Mouse (Mus musculus): ENCODE measurements around the gene AI413582. TPM values are rescaled to one million over a fixed set of nuclear protein-coding genes. Genes with fewer than 3 reads are reported as not detected.

The AI413582 gene
- polyA plus RNA-seq, 1 experiment from 2014 or later: 65.8 TPM

DNA sequence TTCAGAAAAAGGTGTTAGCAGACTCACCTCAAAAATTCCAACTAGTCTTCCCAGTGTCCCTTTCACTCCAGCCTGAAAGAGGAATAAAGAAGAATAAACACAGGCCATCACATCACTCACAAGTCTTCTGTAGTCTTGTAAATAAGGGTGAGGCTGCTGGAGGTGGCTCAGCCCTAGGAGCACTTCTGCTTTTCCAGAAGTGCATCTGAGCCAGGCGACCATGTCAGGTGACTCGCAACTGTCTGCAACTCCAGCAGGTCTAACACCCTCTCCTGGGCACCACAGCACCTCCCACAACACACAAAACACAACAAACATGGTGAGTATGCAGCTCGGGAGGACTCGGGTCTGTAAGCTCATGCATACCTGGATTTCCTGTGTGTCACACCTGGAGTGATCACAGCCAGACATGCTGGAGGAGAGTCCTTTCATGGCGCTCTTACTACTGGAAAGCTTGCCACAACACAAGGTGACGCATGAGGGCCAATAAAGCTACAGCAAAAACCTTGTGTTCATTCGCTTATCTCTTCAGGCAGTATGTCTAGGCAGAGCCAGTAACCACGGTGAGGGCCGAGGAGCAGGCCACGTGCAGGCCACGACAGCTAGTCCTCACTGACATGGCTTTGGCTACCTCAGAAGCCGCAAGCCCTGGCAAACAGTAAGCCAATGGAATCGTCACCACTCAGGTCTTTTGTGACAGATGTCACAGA lies 17.8 kb upstream of the AI413582 start:
- no peak overlapping the region for H3K4me3 ChIP-seq (ENCODE audit: low read depth, low read length)
- no peak overlapping the region for H3K27ac ChIP-seq (ENCODE audit: low read length)
- 93% methylated on average over 13 of the region's 13 CpGs for WGBS
- no peak for ATAC-seq
- H3K36me3 ChIP-seq (ENCODE audit: control insufficient read depth, insufficient read depth, low read length): peaks cover 11% of the 10 kb centered on the region
- no peak overlapping the region for H3K4me2 ChIP-seq (ENCODE audit: low read length)
- no peaks in the 10 kb centered on the region for H3K9me3 ChIP-seq (replicated peaks; ENCODE audit: control insufficient read depth, low read length, poor library complexity, severe bottlenecking)
- no peak overlapping the region for H3K9ac ChIP-seq (ENCODE audit: low read depth, low read length)
- H3K27me3 ChIP-seq (ENCODE audit: control insufficient read depth, insufficient read depth, low read depth, low read length): no peaks in the 10 kb centered on the region
- H3K4me1 ChIP-seq (ENCODE audit: control insufficient read depth, insufficient read depth, low read length): no peaks in the 10 kb centered on the region

GRCm38 (mm10) chr17:27580392-27581068 lies 15.0 kb upstream of the AI413582 start:
- 87% methylated on average over 20 of the region's 20 CpGs for WGBS
- no peaks in the 10 kb centered on the region for H3K9me3 ChIP-seq (replicated peaks; ENCODE audit: control insufficient read depth, low read length, poor library complexity, severe bottlenecking)
- H3K4me3 ChIP-seq (ENCODE audit: low read depth, low read length): no peak overlapping the region
- H3K27ac ChIP-seq (ENCODE audit: low read length): no peak overlapping the region
- no peak overlapping the region for H3K4me2 ChIP-seq (ENCODE audit: low read length)
- H3K36me3 ChIP-seq (ENCODE audit: control insufficient read depth, insufficient read depth, low read length): peaks cover 13% of the 10 kb centered on the region
- H3K27me3 ChIP-seq (ENCODE audit: control insufficient read depth, insufficient read depth, low read depth, low read length): no peaks in the 10 kb centered on the region
- no peaks in the 10 kb centered on the region for H3K4me1 ChIP-seq (ENCODE audit: control insufficient read depth, insufficient read depth, low read length)
- no peak for ATAC-seq
- no peak overlapping the region for H3K9ac ChIP-seq (ENCODE audit: low read depth, low read length)

DNA sequence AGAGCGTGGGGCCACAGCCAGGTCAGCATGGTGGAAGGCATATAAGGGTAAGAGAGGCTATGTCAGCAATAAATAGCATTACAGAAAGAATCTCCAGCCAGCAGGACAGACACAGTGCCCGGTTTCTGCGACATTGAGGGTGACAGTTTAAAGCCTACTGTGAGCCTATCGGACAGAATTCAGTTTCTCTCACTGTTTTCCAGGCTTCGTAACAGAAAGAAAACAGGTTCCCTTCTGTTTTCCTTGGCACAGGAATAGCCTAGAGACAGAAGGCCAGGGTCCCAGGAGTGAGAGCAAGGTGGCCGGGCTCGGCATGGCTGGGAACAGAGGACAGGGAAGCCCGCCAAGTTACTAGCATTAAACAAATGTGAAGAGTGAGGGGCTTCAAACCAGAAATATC lies 14.3 kb upstream of the AI413582 start:
- Histone ChIP-seq H3K27me3 (ENCODE audit: control insufficient read depth, insufficient read depth, low read depth, low read length) (no peaks in the 10 kb centered on the region), H3K36me3 (ENCODE audit: control insufficient read depth, insufficient read depth, low read length) (peaks cover 13% of the 10 kb centered on the region), H3K27ac (ENCODE audit: low read length) (peak overlapping the region; percentile 28; the same call in 1 of the 2 replicates), H3K9me3 (replicated peaks; ENCODE audit: control insufficient read depth, low read length, poor library complexity, severe bottlenecking) (no peaks in the 10 kb centered on the region), H3K9ac (ENCODE audit: low read depth, low read length) (no peak overlapping the region), H3K4me1 (ENCODE audit: control insufficient read depth, insufficient read depth, low read length) (no peaks in the 10 kb centered on the region), H3K4me3 (ENCODE audit: low read depth, low read length) (no peak overlapping the region), H3K4me2 (ENCODE audit: low read length) (no peak overlapping the region)
- WGBS: 85% methylated on average over 8 of the region's 8 CpGs
- no peak for ATAC-seq

DNA sequence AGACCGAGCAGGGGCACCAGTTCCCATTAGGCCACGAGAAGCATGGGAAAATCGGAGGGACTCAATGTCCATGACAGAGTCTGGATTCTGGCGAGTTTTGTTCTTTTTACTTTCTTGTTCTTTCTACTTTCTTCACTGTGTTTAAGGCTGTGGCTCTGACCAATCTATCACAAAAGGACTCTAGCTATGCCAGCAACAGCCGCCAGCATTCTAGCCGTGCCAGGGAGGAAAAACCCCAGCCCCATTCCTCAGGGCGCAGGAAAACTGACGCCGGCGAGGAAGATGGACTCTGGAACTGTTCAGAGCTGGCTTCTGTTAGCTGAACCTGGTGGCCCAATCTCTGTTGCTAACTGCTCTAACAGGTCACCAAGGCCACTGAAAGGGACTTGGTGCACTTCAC lies 12.9 kb upstream of the AI413582 start:
- Histone ChIP-seq H3K4me1 (ENCODE audit: control insufficient read depth, insufficient read depth, low read length) (no peaks in the 10 kb centered on the region), H3K36me3 (ENCODE audit: control insufficient read depth, insufficient read depth, low read length) (peaks cover 13% of the 10 kb centered on the region), H3K9ac (ENCODE audit: low read depth, low read length) (no peak overlapping the region), H3K9me3 (replicated peaks; ENCODE audit: control insufficient read depth, low read length, poor library complexity, severe bottlenecking) (no peaks in the 10 kb centered on the region), H3K27me3 (ENCODE audit: control insufficient read depth, insufficient read depth, low read depth, low read length) (no peaks in the 10 kb centered on the region), H3K4me2 (ENCODE audit: low read length) (no peak overlapping the region), H3K4me3 (ENCODE audit: low read depth, low read length) (no peak overlapping the region), H3K27ac (ENCODE audit: low read length) (peak overlapping the region; percentile 55)
- WGBS: 92% methylated on average over 10 of the region's 10 CpGs
- ATAC-seq: peak; percentile 22; the same call in 1 of the 2 replicates

DNA sequence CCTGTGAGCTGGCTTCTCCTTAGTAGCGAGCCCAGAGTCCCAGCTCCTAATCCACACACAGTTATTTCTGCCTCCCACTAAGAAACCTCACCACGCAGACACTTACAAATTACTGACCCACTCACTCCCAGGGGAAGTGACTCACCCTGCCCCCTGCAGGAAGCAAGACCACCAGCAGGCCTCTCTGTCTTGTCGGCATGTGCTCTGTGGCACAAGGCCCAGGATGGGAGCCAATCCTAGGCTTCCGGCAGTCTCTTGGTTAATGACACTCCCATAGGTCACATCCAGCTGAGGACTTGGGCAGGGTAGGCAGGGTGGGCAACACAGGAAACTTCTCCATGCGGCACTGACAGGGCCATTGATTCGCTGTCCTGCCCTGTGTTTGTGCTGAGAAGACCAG lies 11.9 kb upstream of the AI413582 start:
- Histone ChIP-seq H3K9ac (ENCODE audit: low read depth, low read length) (no peak overlapping the region), H3K36me3 (ENCODE audit: control insufficient read depth, insufficient read depth, low read length) (peaks cover 13% of the 10 kb centered on the region), H3K4me2 (ENCODE audit: low read length) (no peak overlapping the region), H3K27me3 (ENCODE audit: control insufficient read depth, insufficient read depth, low read depth, low read length) (no peaks in the 10 kb centered on the region), H3K4me3 (ENCODE audit: low read depth, low read length) (no peak overlapping the region), H3K4me1 (ENCODE audit: control insufficient read depth, insufficient read depth, low read length) (no peaks in the 10 kb centered on the region), H3K27ac (ENCODE audit: low read length) (peak overlapping the region; percentile 5; the same call in 1 of the 2 replicates), H3K9me3 (replicated peaks; ENCODE audit: control insufficient read depth, low read length, poor library complexity, severe bottlenecking) (no peaks in the 10 kb centered on the region)
- ATAC-seq: no peak
- WGBS: 74% methylated on average over 6 of the region's 6 CpGs

GRCm38 (mm10) chr17:27576056-27576455 lies 10.5 kb upstream of the AI413582 start:
- H3K27ac ChIP-seq (ENCODE audit: low read length): no peak overlapping the region
- no peaks in the 10 kb centered on the region for H3K27me3 ChIP-seq (ENCODE audit: control insufficient read depth, insufficient read depth, low read depth, low read length)
- H3K36me3 ChIP-seq (ENCODE audit: control insufficient read depth, insufficient read depth, low read length): peaks cover 11% of the 10 kb centered on the region
- no peaks in the 10 kb centered on the region for H3K9me3 ChIP-seq (replicated peaks; ENCODE audit: control insufficient read depth, low read length, poor library complexity, severe bottlenecking)
- H3K4me1 ChIP-seq (ENCODE audit: control insufficient read depth, insufficient read depth, low read length): no peaks in the 10 kb centered on the region
- WGBS: 94% methylated on average over 7 of the region's 7 CpGs
- H3K9ac ChIP-seq (ENCODE audit: low read depth, low read length): no peak overlapping the region
- no peak overlapping the region for H3K4me3 ChIP-seq (ENCODE audit: low read depth, low read length)
- ATAC-seq: no peak
- no peak overlapping the region for H3K4me2 ChIP-seq (ENCODE audit: low read length)

GRCm38 (mm10) chr17:27575116-27575776 lies 9.7 kb upstream of the AI413582 start:
- Histone ChIP-seq H3K4me2 (ENCODE audit: low read length) (no peak overlapping the region), H3K4me1 (ENCODE audit: control insufficient read depth, insufficient read depth, low read length) (no peaks in the 10 kb centered on the region), H3K9ac (ENCODE audit: low read depth, low read length) (no peak overlapping the region), H3K4me3 (ENCODE audit: low read depth, low read length) (no peak overlapping the region), H3K27ac (ENCODE audit: low read length) (no peak overlapping the region), H3K36me3 (ENCODE audit: control insufficient read depth, insufficient read depth, low read length) (peaks cover 5% of the 10 kb centered on the region; the same call in 1 of the 2 replicates), H3K9me3 (replicated peaks; ENCODE audit: control insufficient read depth, low read length, poor library complexity, severe bottlenecking) (no peaks in the 10 kb centered on the region), H3K27me3 (ENCODE audit: control insufficient read depth, insufficient read depth, low read depth, low read length) (no peaks in the 10 kb centered on the region)
- ATAC-seq: no peak
- WGBS: 90% methylated on average over 10 of the region's 10 CpGs

DNA sequence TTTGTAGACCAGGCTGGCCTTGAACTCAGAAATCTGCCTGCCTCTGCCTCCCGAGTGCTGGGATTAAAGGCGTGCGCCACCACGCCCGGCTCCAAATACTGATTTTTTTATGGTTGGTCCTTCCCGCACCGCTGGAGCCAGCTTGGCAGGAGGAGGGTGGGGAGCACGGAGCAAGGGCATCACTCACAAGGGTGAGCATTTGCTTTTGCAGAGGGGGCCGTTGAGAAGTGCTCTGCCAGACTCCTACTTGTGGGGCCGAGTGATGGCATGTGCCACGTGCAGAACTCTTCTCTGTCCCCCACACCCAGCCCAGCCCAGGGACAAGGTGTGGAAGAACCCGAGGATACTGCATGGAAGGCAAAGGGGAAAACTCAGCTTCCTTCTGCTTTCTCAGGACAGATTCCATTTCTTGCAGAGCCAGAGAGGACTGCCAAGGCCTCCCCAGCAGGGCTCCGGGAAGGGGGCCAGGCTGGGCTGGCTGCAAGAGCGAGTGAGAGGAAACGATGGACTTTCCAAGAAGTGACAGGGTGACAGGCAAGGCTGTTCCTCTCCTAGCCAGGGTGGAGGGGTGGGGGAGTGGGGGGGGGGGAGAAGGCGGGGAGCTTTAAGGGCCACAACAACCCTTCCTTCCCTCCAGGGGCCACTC lies 9.0 kb upstream of the AI413582 start:
- Histone ChIP-seq H3K9me3 (replicated peaks; ENCODE audit: control insufficient read depth, low read length, poor library complexity, severe bottlenecking) (no peaks in the 10 kb centered on the region), H3K4me3 (ENCODE audit: low read depth, low read length) (no peak overlapping the region), H3K4me2 (ENCODE audit: low read length) (no peak overlapping the region), H3K27me3 (ENCODE audit: control insufficient read depth, insufficient read depth, low read depth, low read length) (no peaks in the 10 kb centered on the region), H3K27ac (ENCODE audit: low read length) (0 out of 2 replicates have a peak overlapping the region, but pooled peaks have one; percentile 26), H3K9ac (ENCODE audit: low read depth, low read length) (no peak overlapping the region), H3K4me1 (ENCODE audit: control insufficient read depth, insufficient read depth, low read length) (no peaks in the 10 kb centered on the region), H3K36me3 (ENCODE audit: control insufficient read depth, insufficient read depth, low read length) (peaks cover 4% of the 10 kb centered on the region; the same call in 1 of the 2 replicates)
- WGBS: 93% methylated on average over 15 of the region's 16 CpGs
- ATAC-seq: no peak
